Mouse (Mus musculus) small intestine, adult 2 months (tissue): ENCODE measurements around the gene Plau. TPM values are rescaled to one million over a fixed set of nuclear protein-coding genes. Genes with fewer than 3 reads are reported as not detected.

Experiments used
- H3K27ac ChIP-seq: fragments of 200-500 bp; 2 replicates; pipeline ENCODE4 v1.5.1; 2012; ENCODE audit warnings: low read depth, low read length, control low read depth, inconsistent platforms; ENCODE audit not compliant: insufficient read depth
- H3K27me3 ChIP-seq: fragments of 200-500 bp; 2 replicates; pipeline ENCODE4 v1.6.1; 2012; ENCODE audit warnings: mild to moderate bottlenecking, moderate library complexity, low read length, inconsistent platforms; ENCODE audit not compliant: control insufficient read depth, insufficient read depth
- H3K36me3 ChIP-seq: fragments of 200-500 bp; 2 replicates; pipeline ENCODE4 v1.6.1; 2012; ENCODE audit warnings: mild to moderate bottlenecking, low read length, control low read depth, inconsistent platforms; ENCODE audit not compliant: control insufficient read depth, insufficient read depth
- H3K4me1 ChIP-seq: fragments of 200-500 bp; 2 replicates; pipeline ENCODE4 v1.6.1; 2012; ENCODE audit warnings: low read length, inconsistent platforms, mixed read lengths; ENCODE audit not compliant: control insufficient read depth, insufficient read depth, insufficient read length
- H3K4me3 ChIP-seq: fragments of 200-500 bp; 2 replicates; pipeline ENCODE4 v1.5.1; 2012; ENCODE audit warnings: low read depth, mild to moderate bottlenecking, control low read depth, inconsistent platforms, low read length, moderate library complexity
- CTCF ChIP-seq: fragments of 200-500 bp; IDR thresholded peaks from 2 replicates; pipeline ENCODE4 v1.5.1; 2012; ENCODE audit warnings: low read depth, mild to moderate bottlenecking, control low read depth, inconsistent platforms, low read length, moderate library complexity, mixed read lengths; ENCODE audit not compliant: insufficient replicate concordance, insufficient read length; ENCODE audit errors: extremely low read depth
- POLR2A ChIP-seq: fragments of 200-500 bp; IDR thresholded peaks from 2 replicates; pipeline ENCODE4 v1.6.1; 2012; ENCODE audit warnings: low read depth, mild to moderate bottlenecking, control low read depth, inconsistent platforms, low read length, moderate library complexity
- WGBS: fragments of 180-500 bp; shearing (Covaris S2); methylation state at CpG from one replicate; pipeline ENCODE4 v1.1.7; 2018; 5-methylcytosine and 5-hydroxymethylcytosine counted together
- polyA plus RNA-seq: library from polyadenylated mRNA; depleted of rRNA; stranded (reverse); fragments of >200 nt; gene quantifications from 2 replicates; pipeline ENCODE4 v1.2.3, GENCODE M21; 2012; rRNA removed

The Plau gene
- polyA plus RNA-seq, 1 experiment, result 3.8 TPM

DNA sequence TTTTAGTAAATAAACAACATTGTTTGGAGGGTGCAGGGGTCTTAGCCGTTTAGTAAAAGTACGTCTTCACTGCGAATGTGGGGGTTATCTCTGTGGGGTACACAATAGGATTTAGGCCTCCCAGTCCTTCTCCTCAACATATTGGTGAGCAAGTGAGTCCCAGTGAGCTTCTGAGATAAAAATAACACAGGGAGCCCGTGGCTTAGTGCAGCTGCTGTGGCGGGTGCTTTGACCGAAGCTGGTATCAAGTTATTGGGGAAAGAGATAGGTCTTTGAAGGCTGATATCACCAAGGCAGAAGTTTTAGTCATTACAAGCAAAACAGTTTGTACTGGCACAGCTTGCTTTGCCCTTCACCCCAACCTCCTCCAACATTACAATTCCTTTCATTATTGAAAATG lies 37.5 kb downstream of the Plau start:
- Histone ChIP-seq H3K27me3 (no peaks in the 10 kb centered on the region), H3K4me1 (no peaks in the 10 kb centered on the region), H3K36me3 (no peaks in the 10 kb centered on the region), H3K27ac (no peak overlapping the region), H3K4me3 (no peak overlapping the region)
- no peak for TF ChIP-seq CTCF
- TF ChIP-seq POLR2A, result no peak
- WGBS, result 21% methylated on average over 6 of the region's 6 CpGs

- Histone ChIP-seq H3K27ac (peak overlapping the region; percentile 47), H3K27me3 (no peaks in the 10 kb centered on the region), H3K36me3 (no peaks in the 10 kb centered on the region), H3K4me1 (peaks cover 7% of the 10 kb centered on the region), H3K4me3 (no peak overlapping the region)
- TF ChIP-seq POLR2A, result no peak
- no peak for TF ChIP-seq CTCF
- 70% methylated on average over 5 of the region's 5 CpGs for WGBS
Observed at GRCm38 (mm10) chr14:20884691-20885090, 48.2 kb downstream of the Plau start.

GRCm38 (mm10) chr14:20885091-20885888 lies 48.8 kb downstream of the Plau start:
- TF ChIP-seq CTCF (no peak), POLR2A (no peak)

GRCm38 (mm10) chr14:20886266-20886665 lies 49.8 kb downstream of the Plau start:
- Histone ChIP-seq H3K36me3 (no peaks in the 10 kb centered on the region), H3K4me1 (peaks cover 7% of the 10 kb centered on the region), H3K4me3 (no peak overlapping the region), H3K27me3 (no peaks in the 10 kb centered on the region), H3K27ac (peak overlapping the region; percentile 59; the same call in 1 of the 2 replicates)
- WGBS, result 67% methylated on average over 4 of the region's 4 CpGs
- TF ChIP-seq POLR2A, result no peak
- TF ChIP-seq CTCF, result peak; percentile 22; the same call in 1 of the 2 replicates

More at GRCm38 (mm10) chr14:20885091-20885888, 48.8 kb downstream of the Plau start:
- Histone ChIP-seq H3K4me1 (peaks cover 7% of the 10 kb centered on the region), H3K4me3 (peak overlapping the region; percentile 40; the same call in 1 of the 2 replicates), H3K27me3 (no peaks in the 10 kb centered on the region), H3K27ac (peak overlapping the region; percentile 59), H3K36me3 (no peaks in the 10 kb centered on the region)
- 24% methylated on average over 10 of the region's 10 CpGs for WGBS

- Histone ChIP-seq H3K36me3 (no peaks in the 10 kb centered on the region), H3K27ac (no peak overlapping the region), H3K27me3 (no peaks in the 10 kb centered on the region), H3K4me1 (peaks cover 7% of the 10 kb centered on the region), H3K4me3 (no peak overlapping the region)
- WGBS, result 82% methylated on average over 7 of the region's 7 CpGs
- TF ChIP-seq POLR2A (no peak), CTCF (no peak)
Observed at GRCm38 (mm10) chr14:20887541-20888085, 51.2 kb downstream of the Plau start.

DNA sequence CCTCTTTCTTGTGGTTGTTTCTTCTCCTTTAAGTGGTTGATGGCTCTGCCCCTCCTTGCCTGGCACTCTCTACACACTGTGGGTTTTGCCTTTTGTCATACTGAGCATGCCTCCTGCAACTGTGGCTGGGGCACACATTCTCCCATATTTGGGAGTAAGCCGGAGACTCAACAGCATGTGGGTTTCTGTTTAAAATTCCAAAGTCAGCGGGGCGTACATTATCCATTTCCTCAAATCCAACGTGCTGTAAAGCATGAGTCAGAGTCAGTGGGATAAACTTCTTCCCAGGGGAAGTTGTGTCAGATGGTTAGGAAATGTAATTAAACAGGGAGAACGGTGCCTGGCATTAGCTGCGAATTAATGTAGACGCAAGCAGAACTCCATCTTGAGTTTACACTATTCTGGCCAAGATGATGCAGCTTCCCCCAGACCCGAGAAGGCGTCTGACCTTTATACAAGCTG lies 55.5 kb downstream of the Plau start:
- peak overlapping the region; percentile 43; the same call in 1 of the 2 replicates for H3K27ac ChIP-seq
- H3K27me3 ChIP-seq, result no peaks in the 10 kb centered on the region
- TF ChIP-seq POLR2A, result no peak
- TF ChIP-seq CTCF, result no peak
- H3K4me3 ChIP-seq, result no peak overlapping the region
- WGBS, result 39% methylated on average over 9 of the region's 9 CpGs
- no peaks in the 10 kb centered on the region for H3K36me3 ChIP-seq
- H3K4me1 ChIP-seq, result no peaks in the 10 kb centered on the region; the same call in 1 of the 2 replicates

Other genes starting within 250 kb of the Plau start
- 1.2 and 1.4 TPM in 2 replicates for gene Usp54, start 195.6 kb upstream of the Plau start, polyA plus RNA-seq
- not detected in 2 replicates for gene Myoz1, start 180.1 kb upstream of the Plau start, polyA plus RNA-seq
- gene Synpo2l, start 168.3 kb upstream of the Plau start, polyA plus RNA-seq, result 0.06 TPM in 1 of 2 replicates, not detected in the other
- 161 and 233 TPM in 2 replicates for gene Sec24c, start 162.4 kb upstream of the Plau start, polyA plus RNA-seq
- gene Fut11, start 141.7 kb upstream of the Plau start, polyA plus RNA-seq, result 6.4 and 13.7 TPM in 2 replicates
- 9.3 and 13.9 TPM in 2 replicates for gene Chchd1, start 133.7 kb upstream of the Plau start, polyA plus RNA-seq
- gene Zswim8, start 129.1 kb upstream of the Plau start, polyA plus RNA-seq, result 79.0 and 182 TPM in 2 replicates
- 11.1 and 22.1 TPM in 2 replicates for gene Ndst2, start 102.1 kb upstream of the Plau start, polyA plus RNA-seq
- 8.1 and 12.0 TPM in 2 replicates for gene Camk2g, start 42.6 kb upstream of the Plau start, polyA plus RNA-seq
- gene Vcl, start 92.7 kb downstream of the Plau start, polyA plus RNA-seq, result 10.7 and 18.5 TPM in 2 replicates
- gene Ap3m1, start 215.8 kb downstream of the Plau start, polyA plus RNA-seq, result 3.5 and 8.8 TPM in 2 replicates
- 20.8 and 37.6 TPM in 2 replicates for gene Adk, start 215.9 kb downstream of the Plau start, polyA plus RNA-seq